Mouse (Mus musculus) activated CD4-positive, CD25-positive, alpha-beta regulatory T cell, adult 4 months (primary cell): Measurements from ENCODE around the gene Dapp1. TPM values are rescaled to one million over a fixed set of nuclear protein-coding genes. Genes with fewer than 3 reads are reported as not detected.
"Not testable (repeated sequence)": the region's sequence is repeated elsewhere in the genome, so short reads cannot be mapped to it uniquely, and the experiment has no call there.

Source experiments
- ATAC-seq: one replicate; pipeline ENCODE4 v1.8.0; 2017
- polyA plus RNA-seq, 2 experiments: library from polyadenylated mRNA; unstranded; fragments of 100-300 nt; shearing (Covaris generic); gene quantifications; one replicate each; pipeline ENCODE4 v1.2.1; 2017

Gene Dapp1
- polyA plus RNA-seq, 2 experiments from 2014 or later, result 58.7 to 78.7 TPM

DNA sequence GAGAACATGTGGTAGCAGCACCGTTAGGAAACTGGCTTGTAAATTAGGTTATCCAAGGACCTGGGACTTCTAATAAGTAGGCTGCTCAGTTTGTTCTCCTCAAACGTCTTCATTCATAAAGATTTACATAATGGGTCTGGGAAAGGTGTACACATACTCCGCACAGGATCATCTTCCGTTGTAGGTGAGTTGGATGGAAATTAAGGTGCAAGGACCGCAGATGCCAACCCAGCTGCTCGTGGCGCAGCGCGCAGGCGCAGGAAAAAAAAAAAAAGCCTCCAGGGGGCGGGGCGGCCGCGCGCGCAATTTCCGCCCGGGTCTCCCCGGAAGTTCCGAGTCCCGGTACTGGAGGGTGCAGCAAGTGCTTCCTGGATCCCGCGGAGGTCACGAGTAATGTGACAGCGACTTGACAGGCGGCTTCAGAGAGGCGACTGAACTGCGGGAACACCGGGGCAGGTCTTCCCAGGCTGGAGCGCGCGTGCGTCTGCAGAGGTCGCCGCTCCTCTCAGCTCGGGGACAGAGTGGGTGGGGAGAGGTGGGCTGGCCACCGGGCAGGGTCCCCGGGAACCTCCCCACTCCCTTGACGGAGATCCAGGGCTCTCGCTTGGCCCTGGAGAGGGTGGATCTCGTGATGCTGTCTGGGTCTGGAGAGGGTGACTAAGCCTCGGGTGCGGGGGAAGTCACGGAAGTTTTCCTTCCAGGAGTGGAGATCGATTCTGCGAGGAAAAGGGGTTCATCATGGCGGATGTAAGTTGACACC is 63.0 kb downstream of the Dapp1 start, which contains the start of gene Lamtor3:
Gene Lamtor3, plus strand, starts transcription at position 335 of the 760 bp plus-strand sequence.
- ATAC-seq, result peak; percentile 99

DNA sequence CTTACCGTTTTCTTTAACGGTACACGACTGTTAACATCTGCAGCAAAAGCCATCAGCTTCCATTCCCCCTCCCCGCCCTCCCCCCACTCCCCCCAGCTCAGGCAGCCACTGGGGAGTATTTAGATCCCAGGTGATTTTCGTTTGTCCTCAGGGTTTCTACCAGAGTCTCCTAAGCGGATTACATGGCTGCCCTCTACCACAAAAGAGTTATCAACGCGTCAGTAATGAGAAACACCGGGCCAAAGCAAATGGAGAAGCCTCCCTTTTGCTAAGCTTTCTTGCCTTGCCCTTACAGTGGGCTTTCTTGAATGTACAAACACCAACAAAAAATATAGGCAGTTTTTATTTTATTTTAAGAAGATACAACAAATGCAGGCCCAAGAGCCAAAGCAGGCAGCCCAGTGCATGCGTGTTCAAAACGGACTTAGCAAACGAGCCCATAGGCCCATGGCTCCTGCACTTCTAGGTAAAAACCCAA is 63.6 kb downstream of the Dapp1 start:
- no peak for ATAC-seq

DNA sequence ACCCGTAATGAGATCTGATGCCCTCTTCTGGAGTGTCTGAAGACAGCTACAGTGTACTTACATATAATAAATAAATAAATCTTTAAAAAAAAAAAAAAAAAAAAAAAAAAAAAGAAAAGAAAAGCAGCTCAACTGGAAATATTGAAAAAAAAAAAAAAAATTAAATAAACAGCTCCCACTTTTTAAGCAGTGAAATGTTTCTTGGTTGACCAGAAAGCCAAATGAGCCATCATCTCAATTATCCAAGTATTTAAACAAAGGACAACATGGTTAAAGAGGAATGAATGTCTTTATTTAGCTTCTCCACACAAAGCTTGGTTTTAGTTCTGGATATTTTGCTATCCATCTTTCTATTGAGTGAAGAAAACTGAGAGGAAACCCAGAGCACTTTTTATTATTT is 66.8 kb downstream of the Dapp1 start:
- not testable (repeated sequence) for ATAC-seq

DNA sequence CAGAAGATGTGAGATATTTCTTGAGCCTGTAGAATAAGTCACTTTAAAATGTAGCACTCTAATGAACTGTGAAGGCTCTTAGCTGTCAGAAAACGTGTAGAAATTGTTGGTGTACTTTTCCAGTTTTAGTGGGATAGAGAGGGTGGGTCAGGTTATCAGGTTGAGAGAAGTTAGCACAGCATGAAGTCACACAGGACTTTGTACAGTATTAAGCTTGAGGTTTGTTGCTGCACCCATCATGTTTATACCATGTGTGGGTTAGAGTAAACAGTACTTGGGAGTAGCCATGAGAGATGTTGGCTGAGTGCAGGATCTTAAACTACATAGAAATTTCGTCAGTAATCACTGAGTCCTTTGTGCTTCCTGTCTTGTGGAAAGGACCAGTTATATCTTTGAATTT is 68.3 kb downstream of the Dapp1 start:
- ATAC-seq, result no peak

DNA sequence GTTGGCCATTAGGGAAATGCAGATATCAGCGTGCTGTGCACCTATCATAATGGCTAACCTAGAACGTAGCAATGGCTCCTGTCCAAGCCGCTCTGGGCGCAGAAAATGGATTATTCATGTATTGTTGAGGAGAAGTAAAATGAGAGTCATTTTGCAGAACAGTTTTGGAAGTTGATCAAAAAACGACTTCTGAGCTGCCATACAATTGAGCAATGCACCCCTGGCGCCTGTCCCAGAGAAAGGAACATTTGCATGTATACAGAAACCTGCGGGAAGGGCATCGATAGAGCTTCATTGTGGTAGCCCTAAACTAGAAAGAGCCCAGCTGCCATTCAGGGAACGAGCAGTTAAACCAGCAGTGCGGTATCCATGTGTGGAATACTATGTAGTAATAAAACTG is 81.2 kb downstream of the Dapp1 start:
- ATAC-seq, result no peak

DNA sequence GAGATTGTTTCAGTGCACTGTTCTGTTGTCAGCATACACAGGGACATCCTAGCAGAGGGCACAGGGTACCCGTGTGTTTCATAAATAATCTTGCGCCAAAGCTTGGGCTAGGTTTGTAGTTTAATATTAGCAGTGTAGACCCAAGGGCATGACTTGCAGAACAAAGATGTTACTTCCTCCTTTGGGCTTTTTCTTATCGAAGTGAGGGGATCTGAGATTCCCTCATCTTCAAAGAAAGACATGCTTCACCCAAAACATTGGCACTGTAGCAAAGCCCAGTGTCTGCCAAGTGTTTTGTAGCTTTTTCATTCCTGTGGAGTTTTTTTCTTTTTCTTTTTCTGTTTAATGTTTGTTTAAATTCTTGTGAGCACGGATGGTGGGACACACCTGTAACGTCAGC is 83.7 kb downstream of the Dapp1 start:
- no peak for ATAC-seq

DNA sequence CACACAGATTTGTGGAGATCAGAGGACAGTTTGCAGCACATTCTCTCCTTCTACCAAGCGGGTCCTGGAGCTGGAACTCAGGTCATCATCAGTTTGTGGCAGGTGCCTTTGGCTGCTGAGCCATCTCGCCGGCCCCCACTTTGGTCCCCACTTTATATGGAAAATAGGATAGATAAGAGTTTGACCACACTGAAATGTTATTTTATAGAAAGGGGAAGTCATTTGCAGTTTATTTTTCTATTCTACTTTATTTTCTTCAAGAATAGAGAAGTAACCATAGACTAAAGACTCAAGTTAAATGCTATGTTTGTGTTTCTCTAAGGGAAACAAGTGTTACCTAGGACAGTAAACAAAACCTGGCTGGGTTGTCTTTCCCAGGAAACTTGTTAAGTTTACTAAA is 84.5 kb downstream of the Dapp1 start:
- no peak for ATAC-seq

DNA sequence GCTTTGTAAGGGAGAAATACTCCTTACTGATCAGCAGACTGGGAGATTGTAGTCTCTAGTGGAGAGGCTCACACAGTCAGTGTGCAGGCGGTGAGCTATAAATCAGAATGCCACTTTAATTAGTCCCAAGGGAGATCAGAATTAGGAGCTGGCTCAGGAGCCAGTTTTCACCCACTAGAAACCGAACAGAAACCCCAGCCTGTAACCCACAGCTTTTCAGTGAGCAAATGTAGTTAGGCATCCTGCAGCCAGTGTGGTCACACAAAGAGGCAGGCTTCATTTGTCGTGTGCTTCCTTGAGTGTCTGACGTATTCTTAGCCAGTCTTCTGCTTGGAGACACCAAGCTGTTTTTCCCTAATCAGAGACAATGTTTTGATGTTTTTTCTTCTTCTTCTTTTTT is 85.0 kb downstream of the Dapp1 start:
- no peak for ATAC-seq

DNA sequence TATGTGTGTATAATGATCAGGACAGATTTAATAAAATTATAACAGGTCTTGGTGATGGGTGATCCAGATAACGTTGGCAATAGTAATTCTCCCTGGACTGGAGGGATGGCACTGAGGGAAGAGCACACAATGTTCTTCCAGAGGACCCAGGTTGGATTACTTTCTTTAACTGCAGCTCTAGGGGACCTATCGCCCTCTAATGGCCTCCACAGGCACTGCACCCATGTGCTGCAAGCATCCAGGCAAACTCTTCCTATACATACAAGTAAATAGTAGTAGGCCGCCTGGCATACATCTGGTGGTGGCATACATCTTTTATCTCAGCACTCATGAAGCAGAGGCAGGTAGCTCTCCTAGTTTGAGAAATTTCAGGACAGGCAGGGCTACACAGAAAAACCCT is 86.1 kb downstream of the Dapp1 start:
- no peak for ATAC-seq

DNA sequence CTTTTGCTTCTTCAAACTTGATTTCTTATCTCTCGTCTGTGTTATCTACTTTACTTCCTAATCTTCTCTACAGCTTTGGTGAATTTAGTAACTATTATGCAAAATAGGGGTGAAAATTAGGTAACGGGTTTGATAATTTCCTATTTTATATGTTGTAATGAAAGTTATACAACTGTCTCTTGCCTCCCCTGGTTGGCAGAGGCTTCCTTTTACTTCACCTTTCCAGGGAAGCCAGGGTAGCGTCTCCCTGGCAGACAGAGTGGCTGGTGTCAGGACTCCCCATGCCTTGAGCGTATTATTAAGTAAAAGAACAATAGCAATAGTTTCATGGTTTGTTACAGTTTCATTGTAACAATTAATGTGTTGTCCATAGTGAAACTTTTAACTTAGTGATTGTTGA is 87.6 kb downstream of the Dapp1 start:
- ATAC-seq, result no peak

DNA sequence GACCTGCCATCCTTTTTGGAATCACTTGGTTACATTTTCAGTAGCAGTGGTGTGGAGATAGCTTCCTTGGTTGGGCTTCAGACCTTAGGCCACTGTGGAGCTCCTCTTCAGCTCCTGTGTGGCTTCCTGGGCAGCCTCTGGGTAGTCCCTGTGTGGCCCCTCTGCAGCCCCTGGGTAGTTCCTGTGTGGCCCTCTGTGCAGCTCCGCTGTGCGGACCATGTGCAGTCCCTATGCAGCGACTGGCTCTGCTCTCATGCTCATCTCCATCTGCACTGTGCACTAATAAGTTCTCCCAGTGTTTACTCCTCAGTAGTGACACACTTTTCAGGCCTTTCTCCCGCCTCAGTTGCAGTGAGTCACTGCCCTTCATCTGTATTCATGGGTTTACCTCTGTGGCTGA is 89.2 kb downstream of the Dapp1 start:
- no peak for ATAC-seq

DNA sequence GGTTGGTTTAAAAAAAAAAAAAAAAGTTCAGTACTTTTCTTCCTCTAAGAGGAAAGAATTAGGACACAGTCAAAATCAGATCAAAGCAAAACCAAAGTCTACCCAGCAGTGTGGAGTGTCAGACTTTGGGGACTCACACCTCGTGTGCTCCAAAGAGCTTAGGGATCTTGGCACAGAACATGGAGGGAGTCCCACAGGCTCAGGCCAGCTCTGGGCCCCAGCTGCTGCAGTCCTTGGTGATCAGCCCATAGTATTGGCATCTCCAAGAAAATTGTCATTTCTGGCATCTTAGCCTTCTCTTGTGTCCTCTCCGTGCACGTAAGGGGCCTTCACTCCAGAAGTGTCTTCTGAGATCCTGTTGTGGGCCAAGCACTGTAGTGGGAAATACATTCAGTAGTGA is 90.3 kb downstream of the Dapp1 start:
- no peak for ATAC-seq

DNA sequence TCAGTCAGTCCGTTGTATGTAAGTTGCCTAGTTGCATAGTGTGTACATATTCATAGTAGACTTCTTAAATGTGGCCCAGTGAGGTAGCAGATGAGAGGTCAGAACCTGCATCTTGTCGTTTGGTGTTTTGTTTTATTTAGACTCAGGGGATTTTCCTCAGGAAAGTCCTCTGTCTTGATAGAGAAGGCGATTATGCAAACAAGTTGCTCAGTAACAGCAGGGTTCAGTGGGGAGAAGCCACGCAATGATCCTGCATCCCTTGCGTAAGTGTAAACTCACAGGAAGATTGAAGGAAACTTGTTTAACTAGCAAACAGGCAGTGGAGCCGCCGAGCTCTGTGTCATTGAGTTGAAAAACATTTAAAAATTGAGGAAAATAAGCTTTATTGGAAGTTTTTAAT is 93.4 kb downstream of the Dapp1 start:
- no peak for ATAC-seq

DNA sequence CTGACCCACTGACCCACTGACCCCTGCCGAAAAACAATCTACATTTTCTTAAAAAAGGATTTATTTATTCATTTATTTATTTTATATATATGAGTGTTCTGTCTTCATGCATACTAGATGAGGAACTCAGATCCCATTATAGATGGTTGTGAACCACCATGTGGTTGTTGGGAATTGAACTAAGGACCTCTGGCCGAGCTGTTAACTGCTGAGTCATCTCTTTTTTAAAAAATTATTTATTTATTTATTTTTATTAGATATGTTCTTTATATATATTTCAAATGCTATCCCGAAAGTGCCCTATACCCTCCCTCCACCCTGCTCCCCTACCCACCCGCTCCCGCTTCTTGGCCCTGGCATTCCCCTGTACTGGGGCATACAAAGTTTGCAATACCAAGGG is 100.3 kb downstream of the Dapp1 start:
- no peak for ATAC-seq

Other genes starting within 250 kb of the Dapp1 start
- 1,000 to 10,000 TPM; 1,823 to 2,009 TPM for gene H2afz, start 117.1 kb downstream of the Dapp1 start, polyA plus RNA-seq
- 1 to 10 TPM; 2.8 to 3.9 TPM for gene Dnajb14, start 113.9 kb downstream of the Dapp1 start, polyA plus RNA-seq
- gene Lamtor3, start 63.0 kb downstream of the Dapp1 start, polyA plus RNA-seq, result 10 to 100 TPM; 69.7 to 81.8 TPM
- gene 1110002E22Rik, start 83.5 kb upstream of the Dapp1 start, polyA plus RNA-seq, result not detected
- not detected for gene Gm5105, start 85.8 kb upstream of the Dapp1 start, polyA plus RNA-seq
- 10 to 100 TPM in 1 of 2 experiments, 1 to 10 TPM in 1; 8.7 to 10.0 TPM for gene Trmt10a, start 161.9 kb upstream of the Dapp1 start, polyA plus RNA-seq
- gene Mttp, start 163.4 kb upstream of the Dapp1 start, polyA plus RNA-seq, result 1 to 10 TPM; 2.9 to 3.6 TPM
- gene 4930579F01Rik, start 212.3 kb upstream of the Dapp1 start, polyA plus RNA-seq, result not detected
- gene Adh7, start 236.2 kb upstream of the Dapp1 start, polyA plus RNA-seq, result not detected